Comparison of ENCODE assay signal across 8 mouse cellular contexts in the genomic region with DNA sequence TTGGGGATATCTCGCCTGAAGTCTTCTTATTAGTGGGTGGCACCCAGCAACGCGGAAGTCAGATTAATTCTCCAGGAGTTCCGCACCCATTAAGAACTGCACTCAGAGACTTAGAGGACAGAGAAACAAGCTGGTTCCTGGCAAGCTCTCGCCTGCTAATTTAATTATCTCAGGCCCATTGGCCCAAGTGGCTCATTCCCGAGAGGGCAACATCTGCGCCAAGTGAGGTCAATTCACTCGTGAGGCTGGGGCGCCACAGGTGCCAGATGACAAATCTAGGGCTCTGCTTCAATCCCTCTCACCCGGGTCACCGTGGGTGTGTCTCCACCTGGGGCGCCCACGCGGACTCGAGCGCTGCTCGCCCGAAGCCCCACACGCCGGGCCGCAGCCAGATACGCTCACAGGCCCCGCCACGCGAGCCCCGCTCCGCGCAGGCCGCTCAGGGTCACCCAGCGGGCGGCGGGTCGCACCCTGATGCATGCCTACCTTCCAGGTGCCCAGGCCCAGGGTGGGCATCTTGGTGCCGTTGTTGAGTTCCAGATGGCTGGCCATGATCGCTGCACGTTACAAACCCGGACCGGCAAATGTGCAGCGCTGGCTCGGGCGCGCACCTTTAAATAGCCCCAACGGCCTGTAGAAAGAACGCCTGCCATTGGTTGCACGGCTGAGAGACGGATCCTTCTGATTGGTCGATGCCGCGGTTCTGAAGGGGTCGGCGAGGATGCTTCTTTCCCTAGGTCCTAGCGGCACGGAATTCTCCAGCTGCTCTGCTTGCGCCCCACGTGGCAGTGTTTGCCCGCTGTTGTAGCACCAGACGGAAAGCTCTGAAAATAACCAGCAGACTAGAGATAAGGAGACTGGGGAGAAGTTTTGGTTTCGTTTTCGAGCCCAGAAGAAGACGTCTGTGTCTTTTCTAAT. TPM values are rescaled to one million over a fixed set of nuclear protein-coding genes. Genes with fewer than 3 reads are reported as not detected.
A peak's percentile ranks its signal among the peaks of the same experiment; 100 is the strongest.
DNase-seq lines count a peak whose midpoint lies in the region; ATAC-seq lines count a peak whose summit lies in the region.

Akr1b3 (minus strand) TSS at position 625 of the 918 bp plus-strand sequence.

- DNase-seq in adipocyte (ENCODE audit: low spot score) = peak; percentile 99
- peak; percentile 98 for DNase-seq in embryo, embryonic 10 days (ENCODE audit: low spot score)
- peak; percentile 82 for DNase-seq in gastrocnemius, postnatal 10 days
- peak; percentile 93 for DNase-seq in induced T-regulatory cell, adult 2 months (ENCODE audit: low read depth)
- peak; percentile 84 to 94 for DNase-seq in left cerebral cortex, adult 9 months (ENCODE audit: low spot score in 2 of 2)
- peak; percentile 90 for DNase-seq in right cerebral cortex, postnatal 14 days
- DNase-seq in urinary bladder, postnatal 36 days (ENCODE audit: low spot score in 2 of 2) = peak; percentile 77 to 92

- ATAC-seq in megakaryocyte progenitor cell, adult 5-6 weeks (replicated peaks; ENCODE audit: poor library complexity) = peak; percentile 98

RNA-seq across cellular contexts. Expression of gene Akr1b3, which starts in this region (rescaled TPM):
- 100 to 1,000 TPM; 214 to 249 TPM for total RNA-seq in gastrocnemius, postnatal 10 days (2021)
- 266 and 287 TPM in 2 replicates for total RNA-seq in megakaryocyte progenitor cell, adult 5-6 weeks (2015)
- total RNA-seq in megakaryocyte progenitor cell, adult 5-6 weeks (2017) = 143 and 145 TPM in 2 replicates

Comparison
In these comparisons a context has a peak if more than half of its experiments do, and no peak if none do; other contexts are left out.
1. Peak in every context shown above with its lines: DNase-seq and ATAC-seq.